Mouse (Mus musculus): ENCODE measurements at regions not wholly inside any gene's neighbourhood (a gene's known extent, or its start where the extent isn't known, plus 50 kb on each side); places are given as distances from the start of the nearest gene placed in this dataset.

DNA sequence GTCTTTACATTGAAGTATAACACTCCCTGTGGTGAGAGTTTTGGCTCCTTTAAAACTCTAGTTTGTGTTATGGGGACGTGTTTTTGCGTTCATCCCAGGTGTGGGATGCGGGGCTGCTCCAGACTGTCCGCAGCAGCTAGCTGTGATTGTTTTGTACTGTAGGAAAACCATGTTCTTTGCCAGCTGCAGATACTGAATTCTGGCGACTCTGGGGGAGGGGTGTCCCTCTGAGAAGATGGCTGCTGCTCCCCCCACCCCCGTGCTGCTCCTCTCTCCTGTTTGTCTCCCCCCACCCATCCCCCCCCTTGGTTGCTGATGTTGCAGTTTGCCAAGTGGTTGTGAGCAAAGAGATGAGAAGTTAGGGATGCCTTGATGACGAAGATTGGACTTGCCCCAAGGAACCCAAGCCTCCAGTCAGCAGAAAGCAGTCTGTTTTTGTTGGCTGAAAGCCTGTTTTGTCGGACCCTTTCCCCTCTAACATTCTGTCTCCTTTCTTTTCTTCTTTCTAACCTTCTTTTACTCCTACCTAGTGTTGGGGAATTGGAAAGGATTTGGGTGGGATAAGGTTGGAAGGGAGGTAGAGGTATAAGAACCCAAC, 107.4 kb upstream of the Zfp507 start:
- H3K27ac ChIP-seq (replicated peaks; ENCODE audit: low read depth, low read length) = no peak overlapping the region
- no peak overlapping the region for H3K4me3 ChIP-seq (ENCODE audit: insufficient read depth, low read depth, low read length)
- H3K4me1 ChIP-seq (ENCODE audit: control insufficient read depth, insufficient read depth, insufficient read length, low read length) = no peaks in the 10 kb centered on the region

DNA sequence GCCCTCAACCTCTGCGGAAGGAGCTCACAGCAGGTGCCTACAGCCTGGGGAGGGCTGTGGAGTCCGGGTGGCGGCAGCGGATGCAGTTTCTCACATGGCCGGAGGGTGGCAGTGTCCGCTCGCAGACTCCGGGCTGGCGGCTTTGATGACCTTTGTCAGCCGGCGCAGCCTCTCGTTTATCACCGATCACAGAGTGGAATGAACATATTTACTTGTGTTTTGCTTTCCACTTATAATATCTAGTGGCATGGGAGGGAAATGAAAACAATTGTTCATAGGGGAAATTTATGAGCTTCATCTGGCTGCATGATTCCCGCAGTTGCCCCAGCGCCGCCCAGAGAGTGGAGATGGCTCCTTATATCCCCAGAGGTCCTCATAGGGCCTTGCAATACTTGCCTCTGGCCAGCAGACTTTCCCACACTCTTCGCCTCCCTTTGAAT, 99.2 kb upstream of the Zfp507 start:
- no peaks in the 10 kb centered on the region for H3K4me1 ChIP-seq (ENCODE audit: control insufficient read depth, insufficient read depth, insufficient read length, low read length)
- no peak overlapping the region for H3K27ac ChIP-seq (replicated peaks; ENCODE audit: low read depth, low read length)
- no peak overlapping the region for H3K4me3 ChIP-seq (ENCODE audit: insufficient read depth, low read depth, low read length)

DNA sequence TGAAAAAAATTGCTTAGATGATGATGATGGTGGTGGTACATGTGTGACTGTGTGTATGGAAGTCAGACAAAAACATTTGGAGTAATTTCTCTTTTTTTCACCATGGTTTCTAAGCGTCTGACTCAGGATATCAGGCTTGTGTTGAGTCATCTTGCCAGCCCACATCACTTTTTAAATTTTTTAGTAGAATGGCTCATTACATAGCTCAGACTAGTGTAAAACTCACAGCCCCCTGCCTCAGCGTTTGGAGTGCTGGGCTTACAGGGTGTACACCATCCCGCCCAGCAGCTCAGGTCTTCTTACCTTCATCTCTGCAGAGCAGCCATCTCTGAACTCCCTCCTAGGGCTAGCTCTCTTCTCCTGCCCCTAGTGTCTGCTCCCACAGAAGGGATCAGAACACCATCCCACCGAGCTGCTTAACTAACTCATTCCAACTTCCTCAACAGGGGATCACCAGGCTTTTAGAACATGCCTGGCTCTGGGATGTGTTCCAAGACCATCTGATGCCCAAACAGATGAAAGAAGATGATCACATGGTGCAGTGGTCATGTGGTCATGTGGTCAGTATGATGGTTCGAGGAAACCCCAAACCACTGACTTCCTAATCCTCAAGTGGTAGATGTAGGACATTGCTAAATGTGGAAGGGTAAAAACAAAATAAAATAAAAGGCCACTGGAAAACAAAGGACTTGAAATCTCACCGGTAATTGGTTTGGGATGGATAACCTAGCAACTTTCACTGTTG, 96.1 kb upstream of the Zfp507 start:
- H3K4me1 ChIP-seq (ENCODE audit: control insufficient read depth, insufficient read depth, insufficient read length, low read length) = no peaks in the 10 kb centered on the region
- H3K27ac ChIP-seq (replicated peaks; ENCODE audit: low read depth, low read length) = no peak overlapping the region
- H3K4me3 ChIP-seq (ENCODE audit: insufficient read depth, low read depth, low read length) = no peak overlapping the region

DNA sequence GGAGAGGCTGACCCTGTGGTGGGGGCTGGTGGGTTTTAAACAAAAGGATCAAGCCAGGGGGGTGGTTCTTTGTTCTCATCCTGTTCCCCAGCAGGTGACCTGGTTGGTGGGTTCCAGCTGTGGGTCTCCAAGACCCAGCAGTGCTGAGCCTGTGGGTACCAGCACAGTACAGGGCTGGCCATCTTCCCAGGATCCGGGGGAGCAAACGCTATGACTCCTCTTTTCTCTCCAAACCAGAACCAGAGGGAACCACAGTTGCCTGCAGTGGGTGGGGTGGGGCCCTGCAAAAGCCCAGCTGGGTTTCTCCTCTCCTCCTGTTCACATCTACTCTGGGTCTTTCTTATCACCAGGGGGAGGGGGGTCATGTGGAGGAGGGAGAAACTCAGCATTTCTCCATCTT, 90.5 kb upstream of the Zfp507 start:
- Histone ChIP-seq H3K27ac (replicated peaks; ENCODE audit: low read depth, low read length) (no peak overlapping the region), H3K4me3 (ENCODE audit: insufficient read depth, low read depth, low read length) (no peak overlapping the region), H3K4me1 (ENCODE audit: control insufficient read depth, insufficient read depth, insufficient read length, low read length) (no peaks in the 10 kb centered on the region)

DNA sequence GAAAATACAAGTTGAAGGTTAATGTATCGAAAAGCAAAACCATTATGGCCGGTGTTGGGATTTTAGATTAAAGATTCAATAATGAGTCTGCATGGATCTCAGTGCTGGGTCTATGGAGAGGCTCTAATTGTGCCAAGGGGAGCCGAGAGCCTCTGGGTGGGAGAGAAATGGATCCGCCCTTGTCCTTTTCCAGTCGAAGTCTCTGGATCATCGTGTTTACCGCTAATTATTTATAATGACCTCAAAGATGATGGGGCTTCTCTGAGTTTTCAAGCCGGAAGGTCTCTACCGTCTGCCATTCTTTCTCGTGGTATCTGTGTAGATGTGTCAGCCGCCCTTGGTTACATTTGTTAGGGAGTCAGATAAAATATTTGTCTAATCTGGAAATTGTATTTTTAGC, 83.2 kb upstream of the Zfp507 start:
- H3K4me3 ChIP-seq (ENCODE audit: insufficient read depth, low read depth, low read length) = no peak overlapping the region
- H3K27ac ChIP-seq (replicated peaks; ENCODE audit: low read depth, low read length) = no peak overlapping the region
- no peaks in the 10 kb centered on the region for H3K4me1 ChIP-seq (ENCODE audit: control insufficient read depth, insufficient read depth, insufficient read length, low read length)

DNA sequence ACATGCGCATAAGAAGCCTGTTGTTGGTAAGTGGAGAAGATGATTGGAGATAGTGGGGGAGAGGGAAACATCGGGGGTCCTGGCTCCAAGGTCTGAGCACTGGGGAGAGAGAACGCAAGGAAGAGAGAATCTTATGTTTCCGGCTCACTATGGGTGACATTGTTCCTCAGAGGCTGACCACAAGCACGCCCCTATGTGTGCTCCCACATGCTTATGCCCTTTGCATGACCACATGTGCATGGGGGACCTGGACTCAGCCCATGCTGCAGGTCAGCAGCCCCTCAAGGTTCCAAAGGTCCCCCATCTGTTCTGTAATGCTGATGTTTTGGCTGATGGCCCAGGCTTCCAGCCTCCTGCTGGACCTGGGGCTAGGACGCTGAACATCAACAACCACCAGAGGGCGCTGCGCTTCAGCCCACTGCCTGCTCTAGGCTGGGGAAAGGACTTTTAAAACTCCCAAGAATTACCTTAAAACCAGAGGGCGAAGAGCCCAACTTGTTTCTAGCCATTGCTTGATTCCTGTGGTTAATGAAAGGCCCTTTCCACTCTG, 77.0 kb upstream of the Zfp507 start:
- Histone ChIP-seq H3K4me1 (ENCODE audit: control insufficient read depth, insufficient read depth, insufficient read length, low read length) (no peaks in the 10 kb centered on the region), H3K4me3 (ENCODE audit: insufficient read depth, low read depth, low read length) (no peak overlapping the region), H3K27ac (replicated peaks; ENCODE audit: low read depth, low read length) (no peak overlapping the region)

DNA sequence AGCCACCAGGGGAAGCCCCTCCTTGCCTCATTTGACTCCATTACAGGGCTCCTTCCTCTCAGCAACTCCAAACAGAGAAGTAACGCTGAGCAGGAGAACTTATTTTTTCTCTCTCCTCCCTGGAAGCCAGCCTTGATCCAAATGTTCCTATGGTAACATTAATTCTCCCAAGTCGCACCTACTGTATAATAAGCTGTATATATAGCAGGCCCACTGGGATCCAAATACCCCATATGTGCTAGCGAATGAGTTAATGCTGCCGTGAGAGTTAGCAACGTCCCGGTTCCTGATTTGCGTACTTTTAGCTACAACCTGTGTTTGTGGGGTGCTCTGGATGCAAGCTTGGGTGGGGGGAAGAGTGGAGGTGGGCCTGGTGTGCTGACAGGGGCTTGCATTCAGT, 75.4 kb upstream of the Zfp507 start:
- H3K4me1 ChIP-seq (ENCODE audit: control insufficient read depth, insufficient read depth, insufficient read length, low read length) = no peaks in the 10 kb centered on the region
- no peak overlapping the region for H3K27ac ChIP-seq (replicated peaks; ENCODE audit: low read depth, low read length)
- H3K4me3 ChIP-seq (ENCODE audit: insufficient read depth, low read depth, low read length) = no peak overlapping the region

DNA sequence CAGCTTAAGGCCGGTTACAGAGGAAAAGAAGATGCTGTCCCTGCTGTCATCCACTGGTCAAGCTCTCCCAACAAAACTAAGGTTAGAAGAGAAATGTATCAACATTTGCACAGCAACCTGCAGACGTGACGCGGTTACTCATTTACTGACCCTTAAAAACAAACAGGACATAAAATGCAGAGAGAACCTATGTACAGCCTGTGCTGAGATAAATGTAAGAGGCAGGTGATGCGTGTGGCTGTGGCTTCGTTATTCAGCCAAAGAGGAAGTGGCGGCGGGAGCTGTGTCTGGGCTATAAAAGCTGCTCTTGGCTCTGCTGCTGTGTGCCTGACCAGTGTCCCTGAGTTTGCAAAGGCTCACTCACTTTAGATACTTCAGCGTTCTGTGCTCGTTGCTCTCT, 58.2 kb upstream of the Zfp507 start:
- H3K4me3 ChIP-seq (ENCODE audit: insufficient read depth, low read depth, low read length) = no peak overlapping the region
- no peak overlapping the region for H3K27ac ChIP-seq (replicated peaks; ENCODE audit: low read depth, low read length)
- H3K4me1 ChIP-seq (ENCODE audit: control insufficient read depth, insufficient read depth, insufficient read length, low read length) = no peaks in the 10 kb centered on the region

DNA sequence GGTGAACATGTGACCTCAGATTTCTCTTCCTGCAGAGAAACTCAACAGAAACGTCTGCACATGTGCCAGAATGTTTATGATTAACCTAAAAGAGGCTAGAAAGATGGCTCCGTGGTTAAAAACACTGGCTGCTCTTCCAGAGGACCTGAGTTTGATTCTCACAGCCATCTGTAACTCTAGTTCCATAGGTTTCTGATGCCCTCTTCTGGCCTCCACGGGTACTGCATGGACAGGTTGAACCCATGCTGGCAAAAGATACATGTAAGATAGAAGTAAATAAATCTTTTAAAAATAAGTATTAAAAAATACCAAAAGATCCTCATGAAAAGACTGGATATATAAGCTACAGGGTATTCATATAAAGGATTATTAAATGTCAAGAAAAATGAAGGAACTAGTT, 56.8 kb upstream of the Zfp507 start:
- Histone ChIP-seq H3K4me3 (ENCODE audit: insufficient read depth, low read depth, low read length) (no peak overlapping the region), H3K27ac (replicated peaks; ENCODE audit: low read depth, low read length) (no peak overlapping the region), H3K4me1 (ENCODE audit: control insufficient read depth, insufficient read depth, insufficient read length, low read length) (no peaks in the 10 kb centered on the region)

DNA sequence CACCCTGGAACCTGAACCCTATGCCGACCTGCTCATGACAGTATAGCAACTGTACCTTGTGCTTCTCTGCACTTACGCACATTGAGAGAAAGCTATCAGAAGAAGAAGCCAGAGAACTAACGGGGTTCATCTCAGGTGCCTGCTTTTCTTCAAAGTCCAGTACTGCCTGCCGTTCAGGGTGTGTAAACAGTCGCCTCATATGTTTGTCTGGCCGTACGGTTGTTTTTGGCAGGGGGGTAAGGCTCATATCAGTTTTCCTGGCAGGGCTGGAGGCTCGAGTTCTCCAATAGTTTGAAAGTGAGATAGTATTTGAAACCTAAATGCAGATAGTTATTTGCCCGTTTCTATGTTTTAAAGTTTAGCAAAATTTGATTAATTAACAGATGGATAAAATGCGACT, 54.9 kb upstream of the Zfp507 start:
- H3K4me3 ChIP-seq (ENCODE audit: insufficient read depth, low read depth, low read length) = no peak overlapping the region
- H3K27ac ChIP-seq (replicated peaks; ENCODE audit: low read depth, low read length) = no peak overlapping the region
- H3K4me1 ChIP-seq (ENCODE audit: control insufficient read depth, insufficient read depth, insufficient read length, low read length) = no peaks in the 10 kb centered on the region

Data from brown adipose tissue, adult 24 weeks (tissue).